Mouse (Mus musculus) cerebellum, adult 11-12 months (tissue): ENCODE measurements around the gene Hist1h4n.

Source experiments
- DNase-seq: peaks from one replicate; pipeline ENCODE4 v3.0.0; 2022

Hist1h4n gene

GRCm38 (mm10) chr13:21790601-21791283 lies 41.3 kb downstream of the Hist1h4n start:
- DNase-seq = no peak

- DNase-seq = no peak
Measured at GRCm38 (mm10) chr13:21789925-21790324, 42.1 kb downstream of the Hist1h4n start.

GRCm38 (mm10) chr13:21787760-21788593 lies 44.0 kb downstream of the Hist1h4n start:
- no peak for DNase-seq

GRCm38 (mm10) chr13:21786899-21787629 lies 44.9 kb downstream of the Hist1h4n start, which contains the start of the genes Hist1h2an and Hist1h2bp:
TSS of gene Hist1h2an (minus strand) at chr13:21787218.
TSS of gene Hist1h2bp (plus strand) at chr13:21787461.
- DNase-seq = peak; percentile 92

- DNase-seq = no peak
Measured at GRCm38 (mm10) chr13:21786189-21786898, 45.7 kb downstream of the Hist1h4n start.

- DNase-seq = no peak
Measured at GRCm38 (mm10) chr13:21784311-21784710, 47.7 kb downstream of the Hist1h4n start.

- DNase-seq = peak; percentile 28
Measured at GRCm38 (mm10) chr13:21783734-21784161, 48.2 kb downstream of the Hist1h4n start.

- peak; percentile 61 for DNase-seq
Measured at GRCm38 (mm10) chr13:21783255-21783617, 48.8 kb downstream of the Hist1h4n start, which contains the start of gene Hist1h3i. TSS of gene Hist1h3i (minus strand) at chr13:21783370.

GRCm38 (mm10) chr13:21782361-21783254 lies 49.4 kb downstream of the Hist1h4n start:
- peak; percentile 52 for DNase-seq
